Mouse (Mus musculus): ENCODE measurements around the gene Swap70.

GRCm38 (mm10) chr7:110269777-110270176 is 48.3 kb downstream of the Swap70 start:
- no peak for TF ChIP-seq CTCF (IDR thresholded peaks at IDR 0.05; ENCODE audit: low read depth)
- TF ChIP-seq EP300 (optimal IDR thresholded peaks at IDR 0.05): no peak

Measured in stomach, postnatal 0 days (tissue).